Mouse (Mus musculus): ENCODE results near the gene Ccdc33.

The Ccdc33 gene

DNA sequence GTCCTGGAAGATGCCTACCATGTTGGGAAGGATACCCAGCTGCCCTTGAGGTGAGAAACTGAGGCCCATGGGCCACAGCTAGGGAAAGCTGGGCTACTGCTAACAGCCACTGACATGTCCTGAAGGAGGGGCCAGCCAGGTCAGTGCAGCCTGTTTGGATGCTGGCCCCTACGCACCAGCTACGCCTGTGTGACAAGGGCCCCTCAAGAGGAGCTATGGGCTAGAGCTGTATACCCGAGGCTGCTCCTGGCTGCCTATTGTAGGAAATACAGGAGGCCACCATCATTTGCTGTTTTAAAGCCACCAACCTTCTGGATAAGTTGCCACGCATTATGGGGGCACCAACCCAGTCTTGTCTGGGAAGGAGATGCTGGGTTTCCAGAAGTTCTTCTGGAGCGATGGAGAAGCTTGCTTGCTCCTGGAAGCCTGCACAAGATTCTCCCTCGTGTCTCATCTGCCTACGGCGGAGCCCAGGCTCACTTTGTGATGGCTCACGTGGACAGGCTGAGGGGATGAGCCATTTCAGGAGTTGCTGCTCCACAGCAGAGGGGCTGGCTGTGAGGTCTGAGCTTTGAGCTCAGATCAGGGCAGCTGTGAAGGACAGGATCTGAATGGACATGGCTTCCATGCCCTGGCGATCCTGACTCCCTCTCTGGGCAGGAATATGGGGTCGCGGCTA lies 110.1 kb downstream of the Ccdc33 start:
- DNase-seq, result no peak

DNA sequence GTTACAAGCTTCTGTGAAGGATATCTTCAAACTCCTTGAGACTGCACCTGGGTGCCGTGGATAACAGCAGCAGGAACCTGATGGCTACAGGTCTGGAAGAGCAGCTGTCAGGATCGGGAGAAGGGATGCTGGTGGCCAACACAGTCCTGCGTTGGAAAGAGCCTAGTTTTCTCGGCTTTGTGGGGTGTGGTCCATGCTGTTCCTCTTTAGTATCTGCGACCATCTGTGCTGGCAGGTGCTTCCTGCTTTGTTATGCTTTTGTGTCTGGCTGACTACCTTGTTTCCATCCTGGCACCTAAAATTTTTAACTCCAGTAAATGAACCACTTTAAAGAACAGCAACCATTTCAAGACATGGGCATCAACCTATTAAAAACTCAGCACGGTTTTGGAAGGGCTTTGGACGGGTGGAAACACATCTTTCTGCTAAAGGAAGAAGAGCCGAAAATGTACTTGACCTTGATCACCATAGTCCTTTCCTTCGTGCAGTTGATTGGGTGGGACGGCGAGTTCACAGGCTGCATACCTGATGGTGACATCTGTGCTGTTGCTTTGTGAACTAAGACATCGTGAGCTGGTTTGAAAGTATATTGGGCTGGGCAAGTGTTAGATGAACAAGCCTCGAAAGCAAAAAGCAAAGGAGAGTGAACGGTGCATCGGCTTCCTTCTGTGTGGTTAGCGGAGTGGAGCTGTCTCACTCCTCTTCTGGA lies 112.7 kb downstream of the Ccdc33 start, which contains the start of gene Cyp11a1:
TSS of gene Cyp11a1 (plus strand) at position 659 of the 709 bp plus-strand sequence.
- DNase-seq, result peak in 1 of 2 experiments; percentile 41

DNA sequence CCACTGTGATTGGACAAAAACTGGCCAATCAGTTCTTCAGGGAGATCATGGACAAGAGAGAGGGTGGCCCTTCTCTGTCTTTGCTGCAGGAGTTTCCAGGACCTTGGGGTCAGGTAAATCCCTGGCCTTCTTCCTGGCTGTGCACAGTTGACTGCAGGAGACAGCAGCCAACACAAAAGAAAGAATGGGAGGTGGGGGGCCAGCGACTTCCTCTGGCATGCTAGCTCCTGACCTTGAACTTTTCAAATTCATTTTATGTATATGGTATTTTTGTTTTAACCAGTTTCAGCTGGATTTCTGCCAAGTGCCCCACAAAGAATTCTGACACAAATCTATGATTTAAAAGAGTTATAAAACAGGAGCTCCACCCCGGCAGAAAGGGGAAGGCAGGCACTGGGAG lies 115.4 kb downstream of the Ccdc33 start:
- DNase-seq, result no peak

DNA sequence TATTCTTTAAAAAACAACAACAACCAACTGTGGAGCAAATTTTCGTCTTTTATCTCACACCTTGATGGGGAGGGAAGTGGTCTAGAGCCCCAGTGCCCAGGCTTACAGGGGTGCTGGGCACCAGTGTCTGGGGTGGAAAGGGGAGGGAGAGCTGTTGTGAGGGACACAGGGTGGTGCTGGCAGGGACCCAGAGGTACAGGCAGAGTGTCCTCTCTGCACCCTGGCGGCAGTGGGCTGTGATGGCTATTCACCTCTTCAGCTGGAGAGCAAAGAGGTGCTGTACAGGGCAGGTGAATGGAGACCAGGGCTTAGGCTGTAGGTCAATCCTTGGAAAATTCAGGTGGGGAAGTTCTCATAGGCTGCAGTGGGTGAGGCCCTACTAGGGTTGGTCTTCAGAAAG lies 118.9 kb downstream of the Ccdc33 start:
- no peak for DNase-seq

DNA sequence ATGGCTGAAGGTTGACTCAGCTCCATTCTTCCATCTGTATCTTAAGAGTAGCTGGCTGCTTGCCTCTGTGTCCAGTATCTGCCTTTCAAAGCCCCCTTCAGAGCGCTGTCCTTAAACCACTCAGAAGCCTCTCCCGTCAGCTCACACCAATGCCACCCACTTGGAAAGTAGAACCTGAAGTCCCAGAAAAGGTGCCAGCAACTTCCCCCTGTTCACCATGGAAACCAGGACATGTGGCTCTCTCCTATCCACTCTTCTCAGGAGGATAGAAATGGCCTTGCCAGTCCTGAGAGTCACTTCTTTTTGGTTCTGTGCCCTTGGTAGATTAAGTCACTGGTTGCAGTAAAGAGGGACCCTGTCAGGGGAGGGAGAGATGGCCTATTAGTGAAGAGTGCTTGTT lies 119.9 kb downstream of the Ccdc33 start:
- no peak for DNase-seq

DNA sequence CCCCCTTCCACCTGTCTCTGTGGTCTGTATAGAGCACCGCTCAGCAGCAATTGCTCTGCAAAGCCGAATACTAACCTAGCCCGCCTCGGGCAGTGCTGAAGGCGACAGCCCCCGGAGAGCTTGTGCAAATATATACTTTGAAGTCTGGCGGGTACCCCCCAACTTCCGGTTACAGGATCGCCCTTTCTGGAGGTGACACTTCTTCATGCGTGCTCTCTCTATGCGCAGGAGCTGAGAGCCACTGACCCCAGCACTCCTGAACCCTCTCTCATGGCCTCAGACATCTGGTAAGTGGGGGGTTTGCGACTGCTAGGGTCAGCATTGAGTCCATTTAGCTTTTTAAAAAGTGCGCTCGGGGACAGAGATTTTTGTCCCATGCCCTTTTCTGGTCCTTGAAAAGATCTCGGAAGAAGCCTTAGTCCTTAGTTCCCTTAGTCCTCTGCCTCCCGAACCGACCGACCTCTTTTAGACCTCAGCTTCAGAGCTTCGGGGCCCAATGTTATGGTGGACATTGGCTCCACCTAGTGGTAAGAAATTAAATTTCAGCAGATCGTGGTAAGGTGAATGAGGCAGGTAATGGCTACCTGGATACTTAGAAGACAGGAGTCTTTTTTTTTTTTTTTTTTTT lies 120.5 kb downstream of the Ccdc33 start:
- peak; percentile 90 to 95 for DNase-seq

DNA sequence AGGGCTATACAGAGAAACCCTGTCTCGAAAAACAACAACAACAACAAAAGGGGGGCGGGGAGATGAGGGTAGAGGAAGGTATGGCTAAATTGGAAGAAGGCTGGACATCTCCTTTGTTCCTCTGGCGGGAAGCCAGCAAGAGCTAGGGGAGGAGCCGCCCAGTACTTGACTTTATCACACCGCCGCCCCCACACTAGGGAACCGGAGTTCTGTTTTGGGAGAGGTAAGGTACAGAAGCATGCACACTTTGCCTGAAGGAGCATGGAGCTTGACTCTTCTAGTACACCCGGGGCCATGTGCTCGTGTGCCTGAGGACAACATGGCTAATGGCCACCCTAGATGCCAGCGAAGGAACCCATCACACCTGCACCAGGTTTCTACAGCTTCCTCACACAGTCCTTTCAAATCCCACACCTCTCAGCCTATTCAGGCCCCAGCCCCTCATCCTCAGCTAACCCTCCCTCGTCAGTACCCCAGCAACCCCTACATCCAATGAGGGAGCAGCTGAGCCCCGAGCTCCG lies 121.1 kb downstream of the Ccdc33 start:
- no peak for DNase-seq

DNA sequence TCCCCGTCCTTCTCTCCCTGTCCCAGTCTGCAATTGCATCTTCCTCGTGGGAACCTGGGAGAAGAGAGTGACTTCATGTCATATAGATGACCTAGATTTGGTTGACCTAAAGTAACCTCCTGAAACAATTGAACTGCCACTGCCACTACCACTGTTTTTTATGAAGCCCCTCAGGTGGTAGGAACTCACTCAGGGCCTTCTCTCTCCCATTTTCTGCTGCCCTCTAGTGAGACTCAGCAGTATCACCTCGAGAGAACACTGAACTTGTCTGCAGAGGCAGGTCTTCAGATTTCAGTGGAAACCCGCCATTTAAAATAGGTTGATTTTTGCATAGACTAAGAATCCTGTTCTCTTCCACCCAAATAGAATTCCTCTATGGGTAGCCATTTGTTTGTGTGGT lies 123.3 kb downstream of the Ccdc33 start:
- DNase-seq, result peak; percentile 66

DNA sequence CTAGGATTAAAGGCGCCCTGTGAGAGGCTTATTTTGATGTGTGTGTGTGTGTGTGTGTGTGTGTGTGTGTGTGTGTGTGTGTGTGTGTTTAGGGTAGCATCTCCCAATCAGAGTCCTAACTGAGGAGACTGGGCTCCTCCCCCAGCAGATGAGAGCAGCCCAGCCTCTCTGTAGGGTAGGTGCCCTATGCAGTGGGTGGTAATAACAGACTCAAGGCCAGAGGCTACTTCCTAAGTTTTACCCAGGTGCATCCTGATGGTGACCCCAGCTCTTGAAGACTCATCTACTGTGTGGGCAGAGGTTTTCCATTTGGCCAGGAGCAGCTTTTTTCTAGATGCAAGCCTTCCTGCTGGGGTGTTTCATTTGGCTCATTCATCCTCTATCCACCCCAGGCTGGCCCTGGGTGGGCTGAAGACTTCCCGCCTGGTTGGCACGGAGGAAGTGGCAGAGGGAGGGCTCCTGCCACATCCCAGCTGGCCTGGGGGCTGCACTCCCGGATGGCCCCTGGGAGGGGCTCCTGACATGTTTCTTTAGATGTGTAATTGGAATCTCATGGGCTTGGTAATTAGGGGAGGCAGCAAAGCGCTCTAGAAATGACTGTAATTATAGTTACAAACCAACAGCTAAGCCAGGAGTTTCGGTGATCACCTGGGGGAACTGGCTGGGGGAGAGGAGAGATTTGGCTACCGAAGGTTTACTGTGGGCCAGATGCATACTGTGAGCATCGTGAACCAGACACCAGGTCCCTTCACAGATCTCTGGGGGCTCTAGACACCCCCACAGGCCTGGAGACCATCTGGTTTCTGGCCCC lies 125.6 kb downstream of the Ccdc33 start:
- peak in 1 of 2 experiments; percentile 35 for DNase-seq

DNA sequence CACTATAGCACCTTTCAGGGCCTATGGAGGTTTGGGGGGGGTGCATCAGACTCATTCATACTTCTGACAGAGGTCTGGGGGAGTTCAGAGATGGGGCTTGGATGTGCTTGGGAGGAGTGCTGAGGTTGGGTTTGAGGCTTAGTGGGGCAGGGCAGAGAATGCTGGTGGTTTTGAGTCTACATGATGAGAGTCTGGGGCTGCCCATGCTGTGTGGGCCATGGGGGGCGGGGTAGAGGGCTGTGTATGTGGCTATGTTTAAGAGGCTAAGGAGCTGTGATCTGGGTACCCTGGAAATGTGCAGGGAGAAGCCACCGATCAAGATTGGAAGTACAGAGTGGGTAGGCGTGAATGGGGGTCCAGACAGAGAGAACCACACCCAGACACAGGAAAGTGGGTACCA lies 126.6 kb downstream of the Ccdc33 start:
- no peak for DNase-seq

DNA sequence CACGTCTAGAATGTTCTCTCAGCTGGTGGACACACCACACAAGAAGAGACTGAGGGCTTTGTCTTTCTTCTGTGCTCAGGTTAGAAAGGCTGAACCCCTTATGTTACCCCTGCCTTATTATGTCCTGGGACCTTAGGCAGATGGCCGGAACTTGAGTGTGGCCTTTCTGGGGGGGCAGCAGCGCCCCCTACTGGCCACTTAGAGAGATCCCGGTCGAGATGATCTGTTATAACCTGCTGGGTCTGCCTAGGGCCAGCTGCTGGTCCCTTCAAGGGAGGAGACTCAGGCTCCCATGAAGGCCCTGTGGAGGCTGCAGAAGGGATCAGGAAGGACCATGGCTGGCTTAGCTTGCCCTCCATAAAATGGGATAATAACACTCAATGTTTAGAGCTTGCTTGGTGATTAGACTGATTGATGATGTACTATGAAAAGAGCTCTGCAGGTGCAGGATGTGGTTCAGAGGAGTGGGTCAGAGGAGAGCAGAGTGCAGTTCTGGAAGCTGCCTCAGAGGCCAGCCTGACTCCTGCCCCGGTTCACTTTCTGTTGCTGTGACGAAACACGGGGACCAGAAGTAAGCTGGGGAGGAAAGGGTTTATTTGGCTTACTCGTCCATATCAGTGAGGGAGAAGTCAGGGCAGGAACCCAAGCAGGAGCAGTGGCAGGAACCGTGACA lies 128.0 kb downstream of the Ccdc33 start:
- peak in 1 of 2 experiments; percentile 57 for DNase-seq

DNA sequence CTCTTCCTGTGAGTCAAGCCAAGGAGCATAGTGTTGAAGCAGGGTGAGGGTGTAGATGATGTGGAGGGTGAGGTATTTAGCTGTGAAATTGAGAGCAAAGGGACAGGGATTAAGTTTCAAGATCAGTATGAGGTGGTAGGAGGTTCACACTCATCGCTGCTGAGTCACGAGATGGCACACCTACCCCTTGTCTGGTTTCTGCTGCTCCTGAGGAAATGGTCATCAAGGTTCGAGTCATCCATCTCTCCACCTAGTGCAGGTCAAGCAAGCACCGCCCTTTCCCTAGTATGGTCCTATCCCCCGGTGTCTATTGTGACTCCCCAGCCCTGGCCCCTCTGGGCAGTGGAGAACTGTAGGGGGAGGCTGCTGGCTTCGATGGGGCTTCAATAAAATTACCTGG lies 129.3 kb downstream of the Ccdc33 start:
- DNase-seq, result peak in 1 of 2 experiments; percentile 4

DNA sequence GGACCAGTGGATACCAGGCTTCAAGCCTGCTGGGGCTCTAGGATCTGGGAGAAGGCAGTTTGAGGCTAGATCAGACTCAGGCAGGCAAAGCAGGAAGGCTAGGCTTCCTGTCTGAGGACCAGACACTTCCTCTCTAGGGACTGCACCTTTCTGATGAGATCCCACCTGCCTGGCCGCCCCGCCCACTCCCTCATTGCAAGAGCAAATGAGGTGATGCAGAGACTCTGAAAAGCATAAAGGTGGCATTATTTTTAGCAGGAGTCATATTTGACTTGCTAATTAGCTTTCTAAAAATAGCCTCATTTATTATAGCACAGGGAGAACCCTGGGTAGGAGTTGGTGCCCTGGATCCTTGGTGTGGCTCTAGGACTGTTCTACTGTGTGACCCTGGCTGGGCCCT lies 130.5 kb downstream of the Ccdc33 start:
- peak in 1 of 2 experiments; percentile 33 for DNase-seq

DNA sequence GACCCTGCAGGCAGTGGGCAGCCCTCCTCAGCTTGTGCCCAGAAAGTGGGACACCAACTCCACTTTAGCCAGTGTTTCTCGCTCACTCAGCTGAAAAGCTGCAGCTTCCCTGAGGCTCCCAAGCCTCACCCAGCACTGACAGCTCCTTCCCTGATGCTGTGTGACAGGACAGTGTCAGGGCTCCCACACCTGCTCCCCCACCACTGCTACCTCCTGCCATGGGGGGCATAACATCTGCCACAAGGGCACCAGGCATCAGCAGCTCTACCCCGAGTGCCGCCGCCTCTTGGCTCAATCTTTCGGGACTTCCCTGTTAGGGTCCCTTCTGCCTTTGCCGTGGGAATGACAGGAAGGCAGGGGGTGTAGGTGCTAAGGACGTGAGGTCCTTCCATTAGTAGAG lies 132.3 kb downstream of the Ccdc33 start:
- DNase-seq, result peak; percentile 65 to 79

DNA sequence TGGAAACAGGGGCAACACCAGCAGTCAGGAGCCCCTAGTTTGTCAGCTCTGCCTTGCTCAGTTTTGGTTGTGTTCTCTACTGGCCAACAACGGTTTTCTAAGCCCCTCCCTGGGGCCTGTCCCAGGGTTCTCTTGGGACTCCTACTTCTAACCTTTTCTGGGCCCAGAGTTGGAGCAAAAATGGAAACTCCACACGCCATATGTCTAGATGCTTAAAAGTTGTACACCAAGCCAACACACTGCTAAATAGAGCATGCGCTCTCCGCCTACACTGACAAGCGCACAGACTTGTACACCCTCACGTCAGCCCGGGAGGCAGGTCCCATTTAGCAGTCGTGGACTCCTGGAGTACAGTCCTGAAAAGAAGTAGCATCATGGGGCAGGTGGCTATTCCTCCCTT lies 133.3 kb downstream of the Ccdc33 start:
- DNase-seq, result peak in 1 of 2 experiments; percentile 29

DNA sequence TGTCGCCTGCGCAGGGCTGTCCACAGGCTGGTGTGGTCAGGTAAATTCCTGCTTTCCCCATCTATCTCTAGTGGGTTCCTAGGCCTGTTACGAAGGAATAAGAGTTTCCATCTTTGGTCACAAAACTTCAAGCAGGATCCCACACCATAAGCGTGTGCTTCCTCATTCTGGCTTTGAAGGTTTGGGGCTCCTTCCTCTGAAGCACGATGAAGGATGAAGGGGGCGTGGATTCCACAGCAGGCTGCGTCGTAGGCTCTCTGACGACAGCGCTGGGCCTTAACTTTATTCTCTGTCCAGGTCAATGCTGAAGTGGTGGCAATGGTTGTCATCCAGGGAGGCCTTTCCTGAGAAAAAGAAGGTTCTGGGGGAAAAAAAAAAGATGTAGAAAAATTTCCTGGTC lies 138.1 kb downstream of the Ccdc33 start:
- DNase-seq, result peak in 1 of 2 experiments; percentile 42

DNA sequence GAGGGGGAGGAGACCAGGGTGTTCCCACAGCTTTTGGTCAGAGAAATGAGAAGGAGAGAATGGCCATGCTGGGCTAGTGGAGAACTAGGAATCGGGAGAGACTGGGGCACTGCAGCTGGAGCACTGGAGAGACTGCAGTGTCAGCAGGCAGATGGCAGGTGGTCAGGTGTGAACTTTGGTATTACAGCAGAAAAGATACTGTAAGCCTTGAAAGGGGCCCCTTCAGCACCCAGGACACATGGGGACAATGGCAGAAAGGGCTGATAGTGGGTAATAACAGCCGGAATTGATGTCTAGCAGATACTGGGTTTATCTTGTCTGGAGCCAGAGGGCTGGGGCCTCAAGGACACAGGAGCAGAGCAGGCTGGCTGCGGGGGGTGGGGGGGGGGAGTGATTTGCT lies 139.8 kb downstream of the Ccdc33 start:
- DNase-seq, result no peak

All from thymus, postnatal 36 days (tissue).